Mouse (Mus musculus): ENCODE results near the gene Kifap3. TPM values are rescaled to one million over a fixed set of nuclear protein-coding genes. Genes with fewer than 3 reads are reported as not detected.
"Not testable (repeated sequence)": the region's sequence is repeated elsewhere in the genome, so short reads cannot be mapped to it uniquely, and the experiment has no call there.

The Kifap3 gene
- 10 to 100 TPM; 12.4 to 13.1 TPM for total RNA-seq (2021)
- long read RNA-seq, experiment 1, full-length matches to known transcripts = 16 of 22 reads
- long read RNA-seq, experiment 1, partial matches to known transcripts = 1 of 22 reads
- long read RNA-seq, experiment 1, other reads (novel, unspliced or antisense) = 5 of 22 reads
- long read RNA-seq, experiment 2, full-length matches to known transcripts = 11 of 12 reads
- long read RNA-seq, experiment 2, partial matches to known transcripts = 0 of 12 reads
- long read RNA-seq, experiment 2, other reads (novel, unspliced or antisense) = 1 of 12 reads

DNA sequence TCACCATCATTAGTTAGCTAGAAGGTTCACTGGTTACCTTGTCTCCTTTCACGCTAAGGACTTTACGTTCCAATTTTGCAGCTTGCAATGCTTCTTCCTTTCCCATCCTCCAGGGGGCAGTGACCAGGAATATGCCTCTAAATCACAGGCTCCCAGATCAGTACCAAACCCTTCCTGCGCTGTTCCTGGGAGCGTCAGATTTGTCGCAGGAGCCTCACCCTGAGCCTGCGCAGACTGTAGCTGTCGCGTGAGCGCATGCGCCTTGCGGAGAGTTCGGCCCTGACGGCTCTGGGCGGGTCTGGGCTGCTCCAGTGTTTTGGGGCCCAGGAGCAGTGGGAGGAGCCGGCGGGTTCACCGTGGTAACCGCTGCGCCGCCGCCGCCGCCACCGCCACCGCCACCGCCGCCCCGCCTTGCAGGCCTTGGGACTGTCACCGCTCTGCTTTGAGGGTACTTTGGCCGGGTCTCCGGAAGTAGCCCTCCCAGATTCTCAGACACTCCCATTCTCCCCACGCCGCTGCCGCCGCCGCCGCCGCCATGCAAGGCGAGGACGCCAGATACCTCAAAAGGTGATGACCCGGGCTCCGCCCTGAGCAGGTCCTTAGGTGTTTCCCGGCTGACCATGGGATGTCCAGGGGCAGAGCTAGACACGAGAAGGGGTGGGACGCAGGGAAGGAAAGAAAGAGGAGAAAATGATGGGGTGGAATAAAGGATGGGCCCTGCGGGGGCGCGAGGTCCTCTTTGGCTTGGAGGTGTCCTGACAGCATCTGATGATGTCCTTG lies at the start of gene Kifap3:
Kifap3 (plus strand) TSS at position 248 of the 780 bp plus-strand sequence.
- intact Hi-C loops (cut with DNase I; ENCODE audit: low total_unique reads) = no loop called here

DNA sequence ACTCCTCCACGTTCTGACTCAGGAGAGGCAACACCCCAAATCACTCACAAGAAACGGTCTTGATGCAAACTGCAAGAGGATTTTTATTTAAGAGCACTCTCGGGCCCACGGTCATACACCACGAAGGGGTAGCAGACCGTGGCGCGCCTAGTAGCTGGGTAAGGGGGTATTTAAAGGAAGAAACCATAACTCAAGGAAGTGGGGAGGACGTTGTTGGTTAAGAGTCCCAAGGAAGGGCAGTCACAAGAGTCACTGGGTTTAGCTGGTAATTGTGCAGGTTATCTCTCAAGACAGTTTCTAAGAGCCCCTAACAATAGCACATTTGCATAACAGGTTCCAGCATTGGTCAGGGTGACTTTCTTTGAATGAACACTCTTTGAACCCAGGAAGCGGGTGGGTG lies 48.2 kb upstream of the Kifap3 start:
- intact Hi-C loops (cut with DNase I; ENCODE audit: low total_unique reads); DNase-seq: not testable (repeated sequence)

More for the DNA sequence above, at the start of gene Kifap3:
- peak; percentile 98 for DNase-seq

GRCm38 (mm10) chr1:163736441-163737238 lies 42.7 kb upstream of the Kifap3 start:
- intact Hi-C loops (cut with DNase I; ENCODE audit: low total_unique reads) = no loop called here
- no peak for DNase-seq

DNA sequence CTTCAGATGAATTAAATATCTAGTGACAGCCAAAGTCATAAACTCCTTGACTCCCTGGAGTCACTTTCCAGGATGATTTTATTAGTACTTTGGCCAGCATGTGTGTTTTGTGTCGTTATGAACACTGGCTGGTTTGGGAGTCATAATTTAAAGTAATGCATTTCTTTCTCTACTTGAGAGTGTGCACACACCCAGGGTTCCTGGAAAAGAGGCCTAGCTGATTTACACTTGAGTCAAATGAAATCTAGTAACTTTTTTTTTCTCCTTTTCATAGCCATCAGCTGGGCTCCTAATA lies 42.2 kb upstream of the Kifap3 start:
- DNase-seq = no peak
- intact Hi-C loops (cut with DNase I; ENCODE audit: low total_unique reads) = no loop called here

- no peak for DNase-seq
- intact Hi-C loops (cut with DNase I; ENCODE audit: low total_unique reads) = no loop called here
Measured at GRCm38 (mm10) chr1:163751360-163751992, 27.9 kb upstream of the Kifap3 start.

- intact Hi-C loops (cut with DNase I; ENCODE audit: low total_unique reads) = no loop called here
- DNase-seq = no peak
Measured at GRCm38 (mm10) chr1:163757462-163758207, 21.7 kb upstream of the Kifap3 start.

DNA sequence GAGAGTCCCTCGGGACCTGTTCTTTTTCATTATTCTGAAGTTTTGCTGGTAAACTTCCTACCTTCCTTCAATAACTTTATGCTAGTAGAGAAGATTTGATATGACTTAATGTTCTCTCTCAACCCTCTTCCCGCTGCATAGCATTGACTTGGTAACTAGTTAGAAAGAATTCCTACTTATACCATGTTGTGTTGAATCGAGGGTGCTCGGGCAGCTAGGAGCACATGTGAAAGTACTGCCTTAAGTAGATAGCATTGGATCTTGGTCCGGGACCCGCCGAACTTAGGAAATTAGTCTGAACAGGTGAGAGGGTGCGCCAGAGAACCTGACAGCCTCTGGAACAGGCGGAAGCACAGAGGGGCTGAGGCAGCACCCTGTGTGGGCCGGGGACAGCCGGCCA lies 4.2 kb downstream of the Kifap3 start:
- DNase-seq; intact Hi-C loops (cut with DNase I; ENCODE audit: low total_unique reads): not testable (repeated sequence)

- intact Hi-C loops (cut with DNase I; ENCODE audit: low total_unique reads) = no loop called here
- DNase-seq = no peak
Measured at GRCm38 (mm10) chr1:163821365-163821764, 42.0 kb downstream of the Kifap3 start.

DNA sequence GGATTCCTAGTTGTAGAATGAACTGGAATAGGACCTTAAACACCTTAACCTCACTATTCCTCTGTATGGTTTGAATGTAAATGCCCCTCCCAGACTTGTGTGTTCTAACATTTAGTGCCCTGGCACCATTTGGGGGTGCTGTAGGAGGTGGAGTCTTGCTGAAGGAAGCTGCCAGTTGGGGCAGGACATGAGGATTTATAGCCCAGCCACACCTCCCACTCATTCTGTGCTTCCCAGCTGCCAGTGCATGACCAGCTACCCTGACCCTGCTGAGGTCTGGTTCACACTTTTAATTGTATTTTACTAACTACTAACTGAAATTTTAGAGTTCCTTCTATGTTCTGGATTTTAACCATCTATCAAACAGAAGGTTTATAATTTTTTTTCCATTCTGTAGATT lies 50.1 kb downstream of the Kifap3 start:
- intact Hi-C loops (cut with DNase I; ENCODE audit: low total_unique reads) = no loop called here
- DNase-seq = no peak

- no peak for DNase-seq
- intact Hi-C loops (cut with DNase I; ENCODE audit: low total_unique reads) = loop anchor here (2.0 kb wide), 1 partner anchor 75 kb away; no protein-coding TSS in a partner anchor
Measured at GRCm38 (mm10) chr1:163834066-163834465, 54.7 kb downstream of the Kifap3 start.

- intact Hi-C loops (cut with DNase I; ENCODE audit: low total_unique reads) = loop anchor here (2.0 kb wide), 1 partner anchor 74 kb away; no protein-coding TSS in a partner anchor
- no peak for DNase-seq
Measured at GRCm38 (mm10) chr1:163835062-163835461, 55.7 kb downstream of the Kifap3 start.

DNA sequence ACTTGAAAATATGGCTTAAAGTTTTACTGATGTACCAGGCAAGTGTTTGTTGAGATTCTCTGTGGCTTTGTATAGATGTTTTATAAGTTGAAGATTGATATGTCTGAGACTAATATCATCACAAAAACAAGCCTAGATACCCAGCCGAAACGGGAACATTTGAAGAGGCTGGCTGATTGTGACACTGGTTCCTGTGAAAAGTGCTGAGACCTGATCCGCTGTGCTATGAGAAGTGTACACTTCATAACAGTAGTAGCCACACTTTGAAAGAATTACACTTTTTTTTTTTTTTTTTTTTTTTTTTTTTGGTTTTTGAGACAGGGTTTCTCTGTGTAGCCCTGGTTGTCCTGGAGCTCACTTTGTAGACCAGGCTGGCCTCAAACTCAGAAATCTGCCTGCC lies 59.1 kb downstream of the Kifap3 start:
- DNase-seq; intact Hi-C loops (cut with DNase I; ENCODE audit: low total_unique reads): not testable (repeated sequence)

- no peak for DNase-seq
- intact Hi-C loops (cut with DNase I; ENCODE audit: low total_unique reads) = no loop called here
Measured at GRCm38 (mm10) chr1:163840555-163840954, 61.2 kb downstream of the Kifap3 start.

- DNase-seq = no peak
- intact Hi-C loops (cut with DNase I; ENCODE audit: low total_unique reads) = no loop called here
Measured at GRCm38 (mm10) chr1:163842238-163842637, 62.9 kb downstream of the Kifap3 start.

GRCm38 (mm10) chr1:163843899-163844298 lies 64.5 kb downstream of the Kifap3 start:
- intact Hi-C loops (cut with DNase I; ENCODE audit: low total_unique reads) = no loop called here
- no peak for DNase-seq

DNA sequence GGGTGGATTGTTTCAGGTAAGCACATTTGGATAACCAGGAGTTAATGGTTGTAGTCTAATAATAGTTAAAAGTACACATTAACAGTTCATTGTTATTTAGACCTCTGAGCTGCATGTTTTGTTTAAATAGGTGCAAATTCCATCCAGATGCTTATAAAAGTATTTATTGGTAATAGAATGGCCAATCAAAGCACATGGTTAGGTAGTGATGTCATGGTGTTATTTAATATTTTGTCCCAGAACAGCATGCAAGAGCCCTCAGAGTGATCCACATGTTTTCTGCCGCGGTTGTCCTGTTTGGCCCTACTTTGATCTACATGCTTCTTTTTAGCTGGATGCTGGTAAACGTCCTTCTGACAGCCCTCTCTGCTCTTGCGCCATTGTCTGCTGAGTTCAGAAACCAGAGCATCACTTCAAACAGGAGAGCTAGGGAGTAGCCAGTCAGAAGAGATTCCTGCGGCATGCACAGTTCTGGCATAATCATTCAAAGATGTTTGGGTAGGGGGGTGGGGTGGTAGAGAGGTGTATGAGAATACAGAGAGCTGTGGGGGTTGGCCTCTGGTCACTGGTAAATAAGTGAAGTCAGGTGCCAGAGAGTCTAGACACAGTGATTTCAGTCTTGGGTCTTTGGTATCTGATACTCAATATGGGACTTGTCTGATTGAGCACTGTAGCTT lies 73.6 kb downstream of the Kifap3 start:
- intact Hi-C loops (cut with DNase I; ENCODE audit: low total_unique reads) = no loop called here

DNA sequence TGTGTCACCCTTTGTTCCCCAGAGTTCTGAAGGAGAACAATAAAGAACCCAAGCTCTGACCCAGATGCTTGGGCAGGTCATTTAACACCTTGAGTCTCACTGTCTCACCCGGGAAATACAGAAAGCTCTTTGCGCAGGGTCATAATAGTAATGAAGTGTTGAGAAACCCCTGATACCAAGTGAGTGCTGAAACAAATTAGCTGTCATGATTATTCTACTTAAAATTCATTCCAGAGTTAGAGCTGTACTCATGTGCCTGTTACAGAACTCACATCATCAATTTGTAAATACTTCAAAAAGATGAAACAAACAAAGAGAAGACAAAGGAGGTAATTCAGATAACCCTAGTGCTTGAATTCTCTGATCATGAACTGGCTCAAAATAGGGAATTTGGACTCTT lies 79.0 kb downstream of the Kifap3 start:
- intact Hi-C loops (cut with DNase I; ENCODE audit: low total_unique reads) = no loop called here
- no peak for DNase-seq

More for the DNA sequence above, 73.6 kb downstream of the Kifap3 start:
- DNase-seq = no peak

- no peak for DNase-seq
- intact Hi-C loops (cut with DNase I; ENCODE audit: low total_unique reads) = no loop called here
Measured at GRCm38 (mm10) chr1:163861538-163861937, 82.2 kb downstream of the Kifap3 start.

GRCm38 (mm10) chr1:163873158-163873557 lies 93.8 kb downstream of the Kifap3 start:
- intact Hi-C loops (cut with DNase I; ENCODE audit: low total_unique reads) = no loop called here
- DNase-seq = no peak
